Mouse (Mus musculus) liver, adult 2 months (tissue): Measurements from ENCODE around the gene Coro1a. TPM values are rescaled to one million over a fixed set of nuclear protein-coding genes. Genes with fewer than 3 reads are reported as not detected.

Experiments
- DNase-seq: peaks from one replicate; pipeline ENCODE4 v3.0.0-alpha.2; 2011; ENCODE audit warnings: low read depth, low spot score; ENCODE audit errors: extremely low read depth
- H3K27ac ChIP-seq: fragments of 200-500 bp; replicated peaks from 2 replicates; pipeline ENCODE4 v1.5.1; 2012; ENCODE audit warnings: low read depth, mild to moderate bottlenecking, control low read depth, inconsistent platforms, low read length; ENCODE audit not compliant: insufficient read depth
- H3K27me3 ChIP-seq: fragments of 200-500 bp; 2 replicates; pipeline ENCODE4 v1.6.1; 2012; ENCODE audit warnings: mild to moderate bottlenecking, moderate library complexity, low read length, inconsistent platforms; ENCODE audit not compliant: control insufficient read depth, insufficient read depth
- H3K36me3 ChIP-seq: fragments of 200-500 bp; 2 replicates; pipeline ENCODE4 v1.6.1; 2012; ENCODE audit warnings: low read length, inconsistent platforms; ENCODE audit not compliant: control insufficient read depth, insufficient read depth
- H3K4me1 ChIP-seq: fragments of 200-500 bp; 2 replicates; pipeline ENCODE4 v1.6.1; 2011; ENCODE audit warnings: low read length; ENCODE audit not compliant: control insufficient read depth, insufficient read depth
- H3K4me3 ChIP-seq: fragments of 200-500 bp; 2 replicates; pipeline ENCODE4 v1.5.1; 2011; ENCODE audit warnings: low read depth, mild to moderate bottlenecking, control low read depth, low read length, moderate library complexity; ENCODE audit not compliant: insufficient read depth
- H3K79me2 ChIP-seq: fragments of 200-500 bp; 2 replicates; pipeline ENCODE4 v1.6.1; 2012; ENCODE audit warnings: inconsistent platforms, mild to moderate bottlenecking, low read length, moderate library complexity; ENCODE audit not compliant: control insufficient read depth, insufficient read depth
- H3K9ac ChIP-seq: fragments of 200-500 bp; 2 replicates; pipeline ENCODE4 v1.6.1; 2012; ENCODE audit warnings: low read depth, mild to moderate bottlenecking, control low read depth, inconsistent platforms, low read length
- CTCF ChIP-seq: fragments of 200-500 bp; IDR thresholded peaks from 2 replicates; pipeline ENCODE4 v1.5.1; 2011; ENCODE audit warnings: low read depth, low read length, control low read depth
- POLR2A ChIP-seq: fragments of 200-500 bp; IDR thresholded peaks from 2 replicates; pipeline ENCODE4 v1.6.1; 2011; ENCODE audit warnings: low read length, control low read depth; ENCODE audit not compliant: insufficient read depth; ENCODE audit errors: extremely low read depth
- WGBS: fragments of 180-500 bp; shearing (Covaris S2); methylation state at CpG from one replicate; pipeline ENCODE4 v1.1.7; 2018; 5-methylcytosine and 5-hydroxymethylcytosine counted together
- polyA plus RNA-seq: library from polyadenylated mRNA; depleted of rRNA; stranded (reverse); fragments of >200 nt; gene quantifications from 2 replicates; pipeline ENCODE4 v1.2.3, GENCODE M21; 2012
- total RNA-seq: library from RNA; depleted of rRNA; stranded (reverse); fragments of >200 nt; gene quantifications from 2 replicates; pipeline ENCODE4 v1.2.3, GENCODE M21; 2014

The Coro1a gene
- total and polyA plus RNA-seq, 2 experiments = 7.7 to 22.7 TPM

DNA sequence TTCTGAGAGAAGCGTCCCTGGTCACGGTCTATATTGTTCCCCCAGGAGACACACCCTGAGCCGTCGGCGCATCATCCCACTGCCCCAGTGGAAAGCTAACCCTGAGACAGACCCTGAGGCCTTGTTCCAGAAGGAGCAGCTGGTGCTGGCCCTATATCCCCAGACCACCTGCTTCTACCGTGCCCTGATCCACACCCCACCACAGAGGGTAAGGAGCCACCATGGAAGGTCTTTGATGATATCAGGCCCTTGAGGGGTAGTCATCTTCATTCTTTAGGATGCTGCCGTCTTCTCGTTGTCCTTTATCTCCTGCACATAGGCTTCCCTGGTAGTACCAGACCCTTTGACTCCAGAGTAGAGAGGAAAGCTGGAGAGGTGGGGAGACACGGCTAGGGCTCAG lies 35.5 kb downstream of the Coro1a start:
- TF ChIP-seq CTCF = no peak
- no peak for TF ChIP-seq POLR2A
- Histone ChIP-seq H3K36me3 (peaks cover 25% of the 10 kb centered on the region), H3K9ac (no peak overlapping the region), H3K79me2 (no peaks in the 10 kb centered on the region; the same call in 1 of the 2 replicates), H3K27ac (no peak overlapping the region), H3K4me3 (no peak overlapping the region), H3K4me1 (peaks cover 25% of the 10 kb centered on the region), H3K27me3 (no peaks in the 10 kb centered on the region)
- no peak for DNase-seq
- 97% methylated on average over 9 of the region's 9 CpGs for WGBS

DNA sequence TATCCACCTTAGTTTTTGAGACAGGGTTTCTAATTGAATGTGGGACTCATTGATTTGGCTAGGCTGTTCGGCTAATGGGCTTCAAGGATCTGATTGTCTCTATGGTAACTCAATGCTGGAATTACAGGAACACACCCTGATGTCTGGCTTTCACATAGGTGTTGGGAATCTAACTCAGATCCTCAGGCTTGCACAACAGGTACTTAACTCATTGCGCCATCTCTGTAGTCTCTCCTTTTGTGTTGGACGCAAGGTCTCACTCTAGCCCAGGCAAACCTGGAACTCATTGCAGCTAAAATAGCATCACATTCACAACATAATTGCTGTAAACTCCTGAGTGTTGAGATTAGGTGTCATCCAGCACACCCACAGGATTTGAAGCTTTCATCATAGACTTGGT lies 37.4 kb downstream of the Coro1a start:
- TF ChIP-seq POLR2A = no peak
- no peak for TF ChIP-seq CTCF
- DNase-seq = peak; percentile 68
- peaks cover 16% of the 10 kb centered on the region for H3K4me1 ChIP-seq
- H3K79me2 ChIP-seq = no peaks in the 10 kb centered on the region; the same call in 1 of the 2 replicates
- WGBS = 40% methylated on average over 3 of the region's 3 CpGs
- H3K27me3 ChIP-seq = no peaks in the 10 kb centered on the region
- H3K27ac ChIP-seq = no peak overlapping the region
- peaks cover 33% of the 10 kb centered on the region for H3K36me3 ChIP-seq
- no peak overlapping the region for H3K9ac ChIP-seq
- H3K4me3 ChIP-seq = no peak overlapping the region

DNA sequence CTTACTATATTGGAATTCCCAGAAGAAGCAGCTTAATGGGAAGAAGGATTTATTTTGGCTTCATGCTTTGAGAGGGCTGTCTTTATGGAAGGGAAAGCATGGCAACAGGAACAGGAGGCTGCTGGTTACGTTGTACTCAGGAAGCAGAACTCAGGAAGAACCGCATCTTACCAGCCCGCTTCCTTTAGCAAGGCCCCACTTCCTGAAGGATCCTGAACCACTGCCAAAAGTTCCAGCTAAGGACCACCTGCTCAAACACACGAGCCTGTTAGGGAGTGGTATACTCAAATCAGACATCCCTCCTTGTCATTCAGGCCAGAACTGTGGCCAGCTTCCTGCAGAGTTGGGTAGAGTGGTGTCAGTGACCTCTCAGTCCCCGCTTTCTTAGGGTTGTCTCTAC lies 39.1 kb downstream of the Coro1a start:
- H3K79me2 ChIP-seq = no peaks in the 10 kb centered on the region
- TF ChIP-seq CTCF = no peak
- TF ChIP-seq POLR2A = no peak
- no peak overlapping the region for H3K9ac ChIP-seq
- peaks cover 7% of the 10 kb centered on the region for H3K4me1 ChIP-seq
- no peaks in the 10 kb centered on the region for H3K27me3 ChIP-seq
- DNase-seq = no peak
- H3K4me3 ChIP-seq = no peak overlapping the region
- 73% methylated on average over 5 of the region's 5 CpGs for WGBS
- peak overlapping the region; percentile 66 for H3K27ac ChIP-seq
- H3K36me3 ChIP-seq = peaks cover 38% of the 10 kb centered on the region

DNA sequence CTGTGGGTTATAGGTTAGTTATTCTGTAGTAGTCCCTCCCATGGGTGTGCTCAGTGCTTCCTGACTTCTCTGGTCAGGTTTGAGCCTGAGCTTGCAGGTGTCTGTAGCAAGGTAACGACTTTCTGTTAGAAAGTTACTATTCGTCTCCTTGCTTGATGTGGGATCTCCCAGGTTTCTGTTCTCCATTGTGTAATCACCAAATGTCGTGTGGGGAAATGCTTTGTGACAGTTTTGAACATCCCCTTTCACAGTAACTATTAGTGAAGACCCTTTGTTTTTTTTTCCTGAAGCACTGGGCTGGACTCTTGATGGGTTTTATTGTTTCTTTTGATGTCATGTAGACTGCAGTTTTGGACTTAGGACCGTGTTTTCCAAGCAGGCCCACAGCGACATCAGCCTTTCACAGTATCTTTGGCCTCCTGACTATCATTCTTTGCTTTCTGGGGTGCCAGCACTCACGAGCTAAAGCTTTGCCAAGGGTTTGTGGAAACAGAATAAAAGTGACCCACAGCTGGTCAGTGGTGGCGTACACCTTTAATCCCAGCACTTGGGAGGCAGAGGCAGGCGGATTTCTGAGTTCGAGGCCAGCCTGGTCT lies 40.0 kb downstream of the Coro1a start:
- H3K4me3 ChIP-seq = no peak overlapping the region
- no peak overlapping the region for H3K9ac ChIP-seq
- TF ChIP-seq POLR2A = no peak
- no peak for TF ChIP-seq CTCF
- peaks cover 37% of the 10 kb centered on the region for H3K36me3 ChIP-seq
- DNase-seq = peak; percentile 76
- H3K27me3 ChIP-seq = no peaks in the 10 kb centered on the region
- peak overlapping the region; percentile 66 for H3K27ac ChIP-seq
- peaks cover 7% of the 10 kb centered on the region for H3K4me1 ChIP-seq
- no peaks in the 10 kb centered on the region for H3K79me2 ChIP-seq
- WGBS = 41% methylated on average over 9 of the region's 9 CpGs

DNA sequence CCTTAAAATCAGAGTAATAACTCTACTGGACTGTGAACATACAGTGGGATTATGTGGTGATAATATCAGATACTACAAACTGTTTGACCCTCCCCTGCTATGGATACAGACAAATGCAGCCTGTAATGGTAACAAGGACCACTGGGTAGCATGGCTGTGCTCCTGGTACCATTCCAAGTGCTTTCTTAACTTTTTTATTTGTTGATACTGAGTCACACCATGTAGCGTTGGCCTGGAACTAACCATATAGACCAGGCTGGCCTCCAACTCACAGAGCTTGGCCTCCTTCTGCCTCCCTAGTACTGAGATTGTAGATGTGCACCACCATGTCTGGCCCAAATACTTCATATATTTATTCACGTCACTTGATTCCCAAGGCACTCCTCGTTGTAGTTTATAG lies 42.3 kb downstream of the Coro1a start:
- Histone ChIP-seq H3K4me3 (no peak overlapping the region), H3K9ac (no peak overlapping the region), H3K79me2 (no peaks in the 10 kb centered on the region; the same call in 1 of the 2 replicates), H3K27me3 (no peaks in the 10 kb centered on the region), H3K4me1 (peaks cover 7% of the 10 kb centered on the region), H3K36me3 (peaks cover 32% of the 10 kb centered on the region), H3K27ac (no peak overlapping the region)
- TF ChIP-seq POLR2A (no peak), CTCF (no peak)
- no peak for DNase-seq
- WGBS = 92% methylated on average over 3 of the region's 3 CpGs

DNA sequence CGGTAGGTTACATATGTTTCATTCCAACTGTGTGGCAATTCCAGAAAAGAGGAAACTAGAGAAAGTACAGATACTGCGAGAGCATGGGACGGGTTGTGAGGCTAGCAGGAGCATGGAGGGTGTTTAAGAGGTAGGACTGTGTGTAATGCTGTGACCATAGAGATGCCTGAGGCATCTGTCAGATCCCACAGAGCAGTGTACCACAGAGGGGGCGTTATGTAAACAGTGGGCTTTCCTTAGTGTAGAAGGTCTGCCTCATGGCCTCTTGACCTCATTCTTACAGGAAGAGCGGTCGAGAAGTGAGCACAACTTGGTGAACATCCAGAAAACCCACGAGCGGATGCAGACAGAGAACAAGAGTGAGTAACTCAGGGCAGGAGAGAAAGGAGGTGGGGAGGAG lies 43.9 kb downstream of the Coro1a start:
- H3K36me3 ChIP-seq = peaks cover 32% of the 10 kb centered on the region
- H3K27ac ChIP-seq = no peak overlapping the region
- H3K4me3 ChIP-seq = no peak overlapping the region
- WGBS = 81% methylated on average over 8 of the region's 8 CpGs
- no peak for DNase-seq
- TF ChIP-seq CTCF = no peak
- no peak for TF ChIP-seq POLR2A
- H3K27me3 ChIP-seq = no peaks in the 10 kb centered on the region
- H3K79me2 ChIP-seq = no peaks in the 10 kb centered on the region; the same call in 1 of the 2 replicates
- peaks cover 3% of the 10 kb centered on the region for H3K4me1 ChIP-seq
- H3K9ac ChIP-seq = no peak overlapping the region
